Mouse (Mus musculus) urinary bladder, postnatal 36 days (tissue): ENCODE results near the gene Olfr938.

ENCODE experiments used
- DNase-seq, 2 experiments: peaks; one replicate each; pipeline ENCODE4 v3.0.0; 2022; ENCODE audit warnings: low spot score in 2 of 2, mixed read lengths in 1 of 2

Gene Olfr938

GRCm38 (mm10) chr9:39078787-39079186 is at the start of gene Olfr938:
Olfr938 (minus strand) TSS chr9:39078887.
- DNase-seq: no peak

- DNase-seq: no peak
These were observed 49.1 kb upstream of the Olfr938 start, which contains the start of gene Olfr27 for GRCm38 (mm10) chr9:39127831-39128230. Olfr27 (plus strand) TSS chr9:39128131.

- DNase-seq: no peak
These were observed 48.6 kb upstream of the Olfr938 start for GRCm38 (mm10) chr9:39127326-39127725.

- DNase-seq: no peak
These were observed 13.8 kb downstream of the Olfr938 start, which contains the start of gene Olfr937 for GRCm38 (mm10) chr9:39064851-39065250. Olfr937 (minus strand) TSS chr9:39064951.
